Mouse (Mus musculus) thymus, adult 2 months (tissue): ENCODE measurements around the gene Prr7.

Experiments
- CTCF ChIP-seq: fragments of 200-500 bp; IDR thresholded peaks from 2 replicates; pipeline ENCODE4 v1.5.1; 2012; ENCODE audit warnings: mild to moderate bottlenecking, control low read depth, low read length, moderate library complexity, borderline replicate concordance; ENCODE audit not compliant: control insufficient read depth, poor library complexity, insufficient read depth; ENCODE audit errors: extremely low read depth
- POLR2A ChIP-seq: fragments of 200-500 bp; IDR thresholded peaks from 2 replicates; pipeline ENCODE4 v1.6.1; 2012; ENCODE audit warnings: mild to moderate bottlenecking, low read length, control low read depth, moderate library complexity; ENCODE audit not compliant: control insufficient read depth, poor library complexity, insufficient read depth; ENCODE audit errors: extremely low read depth

DNA sequence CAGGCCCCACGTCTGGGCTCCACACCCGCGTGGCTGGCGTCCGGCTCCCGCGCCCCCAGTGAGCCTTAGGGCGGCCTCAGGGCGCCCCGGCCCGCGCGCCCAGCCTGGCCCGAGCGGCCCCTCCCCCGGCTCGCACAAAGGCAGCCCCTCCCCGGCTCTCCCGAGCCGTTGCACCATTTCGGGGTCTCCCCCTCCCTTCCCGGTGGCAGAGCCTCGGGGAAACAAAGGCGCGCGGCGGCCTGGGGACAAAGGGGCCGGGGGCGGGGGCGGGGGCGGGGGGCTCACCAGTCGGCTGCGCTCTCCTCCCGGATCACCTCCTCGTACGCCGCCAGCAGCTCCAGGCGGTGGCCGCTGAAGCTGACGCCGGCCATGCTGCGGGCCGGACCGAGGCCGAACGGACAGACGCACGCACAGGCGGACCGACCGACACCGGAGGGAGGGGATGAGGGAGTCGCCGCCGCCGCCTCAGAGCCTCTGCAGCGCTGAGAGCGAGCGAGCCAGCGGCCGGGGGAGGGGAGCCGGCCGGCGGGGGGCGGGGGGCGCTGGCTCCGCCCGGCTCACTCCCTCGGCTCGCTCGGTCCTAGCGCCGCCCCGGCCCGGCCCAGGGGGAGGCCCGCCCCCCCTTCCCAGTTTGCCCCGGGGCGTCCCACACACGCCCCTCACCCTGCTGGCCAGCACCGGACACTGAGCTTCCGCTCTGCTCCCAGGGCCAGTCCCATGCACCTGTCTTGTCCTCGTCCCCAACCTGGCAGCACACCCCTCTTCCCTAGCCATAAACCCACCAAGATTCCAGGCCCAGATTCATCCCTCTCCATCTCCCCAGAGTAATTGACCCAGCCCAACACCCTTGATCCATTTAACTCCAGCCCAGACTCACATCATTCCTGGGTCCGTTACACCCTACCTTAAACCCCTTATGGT, 23.8 kb downstream of the Prr7 start, which contains the start of gene Dbn1:
- TF ChIP-seq CTCF (no peak), POLR2A (no peak)
